Mouse (Mus musculus): ENCODE measurements at regions not wholly inside any gene's neighbourhood (a gene's known extent, or its start where the extent isn't known, plus 50 kb on each side); places are given as distances from the start of the nearest gene placed in this dataset.
"Not testable (repeated sequence)": the region's sequence is repeated elsewhere in the genome, so short reads cannot be mapped to it uniquely, and the experiment has no call there.

DNA sequence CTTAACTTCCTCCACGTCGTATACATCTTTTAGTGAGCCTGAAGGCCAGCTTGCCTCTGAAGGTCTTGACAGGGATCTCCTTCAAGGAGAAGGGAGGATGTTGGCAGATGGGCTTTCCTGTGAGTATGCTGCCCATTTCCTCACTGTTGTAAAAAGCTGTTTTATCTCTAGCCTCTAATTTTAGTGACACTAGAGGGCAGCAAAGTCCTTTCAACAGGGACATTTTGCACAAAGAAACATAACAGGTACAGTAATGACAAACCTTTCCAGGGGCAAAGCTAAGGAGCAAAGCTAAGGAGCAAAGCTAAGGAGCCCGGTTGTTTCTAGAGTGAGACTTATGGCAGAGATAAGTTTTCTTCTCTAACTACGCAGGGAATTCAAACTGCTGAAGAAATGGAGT is 59.0 kb upstream of the Kbtbd8 start:
- DNase-seq (ENCODE audit: low read depth, low spot score): no peak

DNA sequence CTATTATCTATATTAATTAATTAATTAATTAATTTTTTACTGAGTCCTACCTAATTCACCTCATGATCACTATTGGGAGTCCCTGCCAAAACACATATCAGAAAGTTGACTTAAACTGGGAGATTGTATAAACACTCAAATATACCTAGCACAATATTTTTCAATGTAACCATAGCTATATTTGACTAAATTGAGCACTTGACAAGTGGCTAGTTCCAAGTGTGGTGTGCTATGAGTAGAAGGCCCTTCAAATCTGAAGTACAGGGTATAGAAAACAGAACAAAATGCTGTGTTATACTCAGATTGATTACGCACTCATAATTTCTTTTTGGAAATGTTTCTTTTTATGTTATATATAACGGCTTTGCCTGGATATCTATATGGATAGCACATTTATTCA is 60.8 kb upstream of the Kbtbd8 start:
- DNase-seq (ENCODE audit: low read depth, low spot score): no peak

DNA sequence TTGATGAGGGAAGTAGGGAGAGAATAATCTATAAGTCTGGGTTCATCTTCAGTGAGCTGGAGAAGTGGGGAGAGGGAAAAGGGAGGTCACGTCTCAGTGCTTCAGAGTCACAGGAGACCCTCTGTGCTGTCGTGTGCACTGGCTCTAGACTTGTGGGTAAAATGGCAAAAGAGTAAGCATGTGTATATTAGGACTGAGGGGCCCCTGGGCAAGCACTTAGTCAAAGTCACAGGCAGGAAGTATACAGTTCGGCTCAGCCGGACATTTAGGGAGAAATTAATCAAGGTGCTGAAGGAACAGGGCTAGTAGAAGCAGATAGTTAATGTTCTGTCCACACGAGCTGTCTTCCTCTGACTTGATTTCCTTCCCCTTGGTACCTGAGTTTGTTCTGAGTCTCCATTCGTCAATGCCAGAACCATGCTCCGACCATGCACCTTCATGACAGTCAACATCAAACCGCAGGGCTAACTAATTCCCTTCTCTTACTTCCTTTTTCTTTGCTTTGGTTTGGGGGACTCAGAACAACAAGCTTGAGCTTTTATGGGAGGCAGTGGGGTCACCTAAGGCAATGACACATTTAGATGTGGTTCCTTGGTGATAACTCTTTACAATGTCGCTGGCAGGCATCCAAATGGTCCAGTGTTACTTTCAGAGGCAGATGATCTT is 63.2 kb upstream of the Kbtbd8 start:
- no peak for DNase-seq (ENCODE audit: low read depth, low spot score)

DNA sequence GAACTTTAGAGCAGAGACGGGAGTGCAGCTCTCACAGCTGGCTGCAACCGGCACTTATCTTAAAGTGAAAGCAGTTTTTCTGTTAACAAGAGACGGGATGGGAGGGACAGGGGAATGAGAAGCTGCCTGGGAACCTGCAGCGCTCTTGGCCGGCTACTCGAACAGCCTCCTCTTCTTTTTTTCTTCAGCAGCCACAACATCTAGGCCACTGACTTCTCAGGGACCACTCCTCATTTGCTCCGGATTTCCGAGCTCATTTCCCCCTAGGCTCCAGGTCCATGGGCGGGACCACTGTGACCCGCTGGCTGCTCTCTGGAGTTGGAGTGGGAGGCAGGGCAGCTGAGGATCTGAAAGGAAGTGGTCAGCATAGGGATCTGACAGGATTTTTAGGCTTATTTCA is 75.7 kb upstream of the Kbtbd8 start:
- DNase-seq (ENCODE audit: low read depth, low spot score): not testable (repeated sequence)

DNA sequence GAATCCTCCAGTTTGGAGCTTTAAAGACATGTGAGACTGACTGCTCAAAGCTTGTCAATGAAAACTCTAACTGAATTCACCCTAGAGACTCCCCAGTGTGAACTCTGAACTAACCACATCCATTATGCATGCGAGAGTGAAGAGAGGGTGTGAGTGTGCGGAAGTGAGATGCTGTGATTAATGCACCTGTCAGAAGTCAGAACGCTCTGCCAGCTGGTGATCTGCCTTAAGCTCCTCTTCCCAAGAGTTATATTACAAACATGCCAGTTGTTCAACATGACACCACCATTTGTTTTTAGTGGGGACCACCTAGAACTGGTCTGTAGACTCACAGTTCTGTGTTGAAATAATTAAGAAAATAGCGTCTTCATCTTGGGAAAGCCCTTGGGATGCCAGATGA is 92.8 kb upstream of the Kbtbd8 start:
- no peak for DNase-seq (ENCODE audit: low read depth, low spot score)

DNA sequence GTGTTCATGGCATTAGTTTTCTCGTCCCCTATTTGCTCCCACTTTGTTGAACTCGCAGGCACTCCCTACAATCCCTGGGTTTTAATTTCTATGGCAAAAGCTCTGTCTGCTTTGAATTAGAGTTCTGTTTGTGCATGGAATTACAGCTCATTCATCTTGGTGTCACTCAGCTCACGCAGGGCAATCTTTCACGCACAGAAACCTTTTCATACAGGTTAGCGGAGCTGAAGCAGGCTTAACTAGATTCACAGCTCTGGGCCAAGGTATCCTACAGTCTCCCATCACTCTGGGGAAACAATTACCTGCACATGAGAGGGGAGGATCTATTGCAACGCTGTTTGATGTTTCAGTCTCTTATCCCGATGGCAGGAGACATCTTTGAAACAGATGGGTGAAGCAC is 95.3 kb upstream of the Kbtbd8 start:
- DNase-seq (ENCODE audit: low read depth, low spot score): no peak

DNA sequence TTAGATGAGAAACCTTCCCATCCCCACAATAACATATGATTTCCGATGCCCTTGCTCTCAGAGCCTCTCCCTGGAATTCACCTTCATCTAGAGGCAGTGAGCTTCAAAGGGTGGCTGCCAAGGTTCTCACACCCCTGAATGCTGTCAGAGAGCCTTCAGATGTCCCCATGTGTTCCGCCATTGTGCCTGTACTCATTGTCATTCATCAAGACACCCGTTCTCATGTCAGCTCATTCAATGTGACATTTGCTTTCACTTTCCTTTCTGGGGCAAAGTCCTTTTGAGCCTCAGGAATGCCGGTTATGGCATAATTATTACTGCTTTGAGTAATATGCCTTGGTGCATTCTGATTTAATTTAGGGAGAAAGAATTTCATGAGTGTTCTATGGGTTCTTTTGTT is 99.1 kb upstream of the Kbtbd8 start:
- DNase-seq (ENCODE audit: low read depth, low spot score): no peak

DNA sequence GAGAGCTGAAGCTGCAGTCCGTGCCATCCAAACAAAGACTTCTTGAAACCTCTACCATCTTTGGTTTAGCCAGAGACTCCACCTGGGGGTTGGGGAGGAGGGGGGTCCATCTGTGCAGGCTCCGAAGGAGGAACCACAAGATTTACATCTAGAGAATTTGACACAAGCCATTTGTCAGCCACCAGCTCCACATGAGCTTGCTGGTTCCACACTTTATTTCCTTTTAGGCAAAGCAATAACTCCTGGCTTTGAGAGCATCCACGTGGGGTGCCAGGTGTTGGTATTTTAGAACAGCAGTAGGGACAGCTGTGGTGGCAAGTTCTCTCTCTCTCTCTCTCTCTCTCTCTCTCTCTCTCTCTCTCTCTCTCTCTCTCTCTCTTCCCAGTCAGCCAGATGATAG is 99.6 kb upstream of the Kbtbd8 start:
- no peak for DNase-seq (ENCODE audit: low read depth, low spot score)

DNA sequence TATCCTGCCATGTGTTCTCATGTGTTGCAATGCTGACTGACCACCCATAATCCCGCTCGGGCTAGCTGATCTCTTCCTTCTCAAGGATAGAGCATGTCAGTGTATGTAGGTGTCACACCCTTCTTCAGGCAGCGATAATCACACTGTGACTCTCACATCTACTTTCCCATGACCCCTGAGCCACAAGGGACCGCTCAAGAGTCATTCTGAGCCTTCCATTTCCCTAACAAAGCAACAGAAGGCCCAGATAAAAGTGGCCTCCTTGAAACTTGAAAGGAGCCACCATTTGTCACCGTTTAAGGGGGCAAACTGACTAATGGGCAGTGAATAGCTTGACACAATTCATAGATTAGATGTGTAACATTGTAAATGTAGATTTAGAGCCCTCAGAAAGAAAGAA is 103.9 kb upstream of the Kbtbd8 start:
- no peak for DNase-seq (ENCODE audit: low read depth, low spot score)

DNA sequence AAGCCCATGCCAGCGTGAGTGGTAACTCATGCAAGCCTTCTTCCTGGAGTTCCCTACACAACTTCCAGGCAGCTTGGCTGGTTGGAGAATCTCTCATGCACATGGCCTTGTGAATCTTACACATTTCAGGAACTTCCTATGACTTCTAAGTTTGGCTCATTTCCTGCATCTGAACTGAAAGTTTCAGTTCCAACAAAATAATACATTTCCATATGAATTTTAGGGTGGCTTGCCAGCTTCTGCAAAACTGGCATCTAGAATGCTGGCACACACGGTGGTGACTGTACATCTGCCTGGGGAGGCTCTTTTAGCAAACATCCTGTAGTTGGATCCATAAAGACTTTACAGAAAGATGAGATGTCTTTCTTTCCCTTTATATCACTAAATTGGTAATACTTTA is 110.6 kb upstream of the Kbtbd8 start:
- no peak for DNase-seq (ENCODE audit: low read depth, low spot score)

DNA sequence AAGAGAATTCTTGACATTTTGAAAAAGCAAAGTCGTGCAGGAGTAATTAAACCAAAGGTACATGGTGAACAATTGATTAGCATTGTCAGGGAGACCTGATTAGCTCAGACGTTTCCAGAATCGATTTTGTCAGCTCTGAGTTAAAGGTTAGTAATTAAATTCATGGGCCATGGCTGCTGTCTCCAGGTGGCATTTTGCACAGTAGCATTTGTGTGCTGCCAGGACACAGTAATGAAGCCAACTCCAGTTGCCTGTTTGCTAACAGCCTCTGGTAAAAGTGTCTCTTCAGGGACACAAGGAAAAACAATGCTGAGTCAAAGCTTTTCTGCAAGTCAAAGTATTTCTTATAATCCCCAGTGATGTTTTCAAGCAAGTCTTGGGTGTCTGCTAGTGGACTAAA is 113.3 kb upstream of the Kbtbd8 start:
- no peak for DNase-seq (ENCODE audit: low read depth, low spot score)

DNA sequence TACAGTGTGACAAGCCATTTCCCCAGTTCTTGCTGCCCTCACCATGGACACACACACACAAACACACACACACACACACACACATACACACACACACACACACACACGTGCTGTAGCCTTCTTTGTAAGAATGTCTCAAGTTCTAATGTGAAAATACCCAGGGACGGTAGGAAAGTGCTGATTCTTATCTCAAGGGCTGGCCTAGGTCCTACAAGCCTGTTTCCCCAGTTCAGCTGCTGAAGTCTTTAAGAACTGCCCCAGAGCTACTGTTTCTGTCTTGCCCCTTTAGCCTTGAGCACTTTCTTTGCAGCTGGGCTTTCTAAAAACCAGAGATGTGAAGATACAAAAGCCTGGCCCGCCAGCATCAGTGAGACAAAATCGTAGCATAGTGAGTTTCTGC is 117.5 kb upstream of the Kbtbd8 start:
- DNase-seq (ENCODE audit: low read depth, low spot score): no peak

DNA sequence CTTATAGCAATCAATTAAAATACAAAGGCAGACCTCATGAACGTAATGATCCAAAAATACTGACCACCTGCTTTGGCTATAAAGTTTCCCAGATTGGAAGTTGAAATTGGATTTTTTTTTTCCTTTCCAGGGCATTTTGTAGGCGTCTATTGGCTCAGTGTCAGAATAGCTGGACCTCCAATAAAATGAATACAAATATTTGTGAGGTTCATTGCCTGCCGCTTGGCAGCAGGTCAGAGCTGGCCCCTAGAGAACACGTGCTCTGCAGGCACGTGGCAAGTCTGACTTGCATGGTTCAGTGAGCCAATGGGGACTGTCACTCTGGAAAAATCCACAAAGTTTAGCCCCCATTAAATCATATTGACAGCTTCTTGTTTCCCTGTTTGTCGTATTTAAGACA is 118.0 kb upstream of the Kbtbd8 start:
- DNase-seq (ENCODE audit: low read depth, low spot score): no peak

DNA sequence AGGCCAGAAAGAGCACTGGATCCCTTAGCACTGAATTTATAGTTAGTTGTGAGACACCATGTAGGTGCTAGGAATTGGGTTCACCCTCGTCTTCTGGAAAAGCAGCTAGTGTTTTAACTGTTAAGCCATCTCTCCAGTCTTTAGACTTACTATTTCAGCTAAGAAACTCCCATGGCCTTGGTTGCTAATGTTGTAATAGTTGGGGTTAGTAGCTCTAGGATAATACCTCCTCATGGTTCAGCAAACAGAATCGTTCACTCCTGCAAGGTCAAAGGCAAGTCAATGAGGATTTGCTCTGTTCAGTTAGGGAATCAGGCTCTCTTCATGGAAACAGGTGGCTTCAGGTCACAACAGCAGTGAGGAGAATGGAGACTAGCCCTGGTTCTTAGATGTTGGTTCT is 118.7 kb upstream of the Kbtbd8 start:
- no peak for DNase-seq (ENCODE audit: low read depth, low spot score)

DNA sequence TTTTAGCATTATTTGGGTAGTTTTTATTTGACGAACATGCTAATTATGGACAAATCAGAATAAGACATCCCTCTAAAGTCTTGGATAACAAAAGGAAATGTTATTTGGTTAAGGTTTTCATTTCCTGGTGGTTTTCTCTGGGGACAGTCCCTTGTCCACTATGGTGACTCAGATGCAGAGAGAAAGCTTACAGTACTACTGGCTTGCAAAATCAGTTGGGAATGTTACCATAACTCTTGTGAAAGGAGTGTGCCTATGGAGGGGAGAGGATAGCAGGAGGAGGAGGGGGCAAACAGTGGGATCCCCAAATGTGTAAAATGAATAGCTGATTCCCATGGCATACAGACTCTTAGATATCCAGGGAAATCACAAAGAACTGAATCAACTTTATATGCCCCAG is 122.7 kb upstream of the Kbtbd8 start:
- DNase-seq (ENCODE audit: low read depth, low spot score): no peak

DNA sequence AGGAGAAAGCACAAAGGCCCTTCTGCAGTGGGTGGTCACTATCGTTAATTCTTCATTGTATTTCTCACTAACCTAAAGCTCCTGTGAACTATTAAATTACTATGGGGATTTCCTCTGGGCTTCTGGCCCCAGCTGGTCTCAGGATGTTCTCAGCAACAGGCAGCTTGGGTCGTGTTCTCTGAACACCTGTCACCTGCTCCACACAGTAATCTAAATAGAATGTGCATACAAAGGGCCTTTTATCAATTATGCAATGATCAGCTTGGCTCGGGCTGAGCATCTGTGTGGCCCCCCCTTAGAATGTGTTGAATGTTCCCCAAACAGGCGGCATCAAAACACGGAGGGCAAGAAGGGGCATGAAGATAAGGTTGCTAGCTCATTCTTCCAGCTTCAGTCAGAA is 129.6 kb upstream of the Kbtbd8 start:
- no peak for DNase-seq (ENCODE audit: low read depth, low spot score)

DNA sequence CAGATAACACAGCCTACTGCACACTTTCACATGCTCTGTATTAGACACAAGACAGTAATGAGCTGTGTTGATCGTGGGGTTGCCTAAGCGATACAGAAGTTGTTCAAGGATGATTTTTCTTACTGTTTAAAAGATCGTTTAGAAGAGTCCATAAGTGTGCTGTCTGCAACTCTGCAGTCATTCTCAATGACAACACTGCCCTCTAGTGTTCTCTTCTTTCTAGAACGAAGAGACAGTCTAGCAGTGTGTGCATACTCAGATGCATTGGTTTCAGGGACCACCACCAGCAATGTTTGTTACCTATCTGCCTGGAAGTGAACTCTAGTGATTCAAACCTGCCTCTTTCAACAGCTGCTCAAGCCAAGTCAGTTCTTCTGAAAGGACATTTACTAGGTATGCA is 130.7 kb upstream of the Kbtbd8 start:
- no peak for DNase-seq (ENCODE audit: low read depth, low spot score)

DNA sequence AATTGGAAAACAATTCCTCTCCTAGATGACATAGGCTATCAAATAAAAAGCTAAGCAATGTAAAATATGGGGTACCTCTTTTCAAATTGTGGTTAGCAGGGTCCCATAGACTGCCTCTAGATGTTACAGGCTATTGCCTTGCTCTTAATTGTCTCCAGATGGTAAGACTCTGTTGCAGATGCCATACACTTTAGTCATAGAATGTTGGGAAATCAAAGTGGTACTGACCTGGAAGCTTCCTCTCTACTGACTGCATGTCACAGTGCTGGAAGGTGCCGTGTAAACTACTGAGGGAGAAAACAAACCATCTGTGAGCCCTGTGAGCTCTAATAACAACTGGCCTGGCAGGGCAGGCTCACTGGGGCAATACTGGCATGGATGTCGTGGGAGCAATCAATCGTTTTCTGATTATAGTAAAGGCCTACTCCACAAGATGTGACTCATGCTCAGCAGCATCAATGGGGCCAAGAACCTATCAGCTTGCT is 132.6 kb upstream of the Kbtbd8 start:
- DNase-seq (ENCODE audit: low read depth, low spot score): no peak

DNA sequence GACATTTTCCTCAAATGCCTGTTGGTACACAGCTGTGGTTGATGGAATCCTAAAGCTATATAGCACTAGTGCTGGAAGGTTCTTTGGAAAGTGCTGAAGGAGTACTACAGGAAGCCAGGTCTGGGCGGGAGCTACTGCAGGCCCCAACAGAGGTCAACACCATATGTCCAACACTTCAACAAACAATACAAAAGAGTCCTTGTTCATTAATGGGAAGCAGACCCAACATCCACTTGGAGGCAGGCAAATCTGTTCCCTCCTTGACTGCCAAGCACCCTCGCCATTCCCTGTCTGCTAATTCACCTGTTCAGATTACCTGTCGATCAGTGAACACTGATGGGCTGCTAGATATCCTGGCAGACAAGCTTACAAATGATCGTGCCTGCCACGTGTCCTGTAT is 148.4 kb upstream of the Kbtbd8 start:
- DNase-seq (ENCODE audit: low read depth, low spot score): no peak

DNA sequence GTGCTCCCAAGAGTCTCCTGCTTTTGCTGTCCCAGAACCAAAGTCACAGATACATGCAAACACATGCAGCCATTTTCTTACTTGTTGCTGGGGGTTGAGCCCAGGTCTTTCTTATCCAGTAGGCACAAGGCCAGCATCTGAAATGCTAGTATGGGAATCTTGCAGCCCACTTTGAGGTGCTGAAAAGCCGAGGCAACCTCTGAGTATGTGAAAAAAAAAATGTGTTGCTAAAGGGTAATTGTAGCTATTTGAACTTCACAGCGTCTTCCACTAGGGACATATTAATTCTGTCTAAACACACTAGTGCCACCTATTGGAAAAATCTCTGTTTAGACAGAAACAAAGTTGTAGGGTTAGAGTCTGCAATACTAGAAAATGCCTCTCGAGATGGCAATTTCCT is 150.1 kb upstream of the Kbtbd8 start:
- DNase-seq (ENCODE audit: low read depth, low spot score): no peak

DNA sequence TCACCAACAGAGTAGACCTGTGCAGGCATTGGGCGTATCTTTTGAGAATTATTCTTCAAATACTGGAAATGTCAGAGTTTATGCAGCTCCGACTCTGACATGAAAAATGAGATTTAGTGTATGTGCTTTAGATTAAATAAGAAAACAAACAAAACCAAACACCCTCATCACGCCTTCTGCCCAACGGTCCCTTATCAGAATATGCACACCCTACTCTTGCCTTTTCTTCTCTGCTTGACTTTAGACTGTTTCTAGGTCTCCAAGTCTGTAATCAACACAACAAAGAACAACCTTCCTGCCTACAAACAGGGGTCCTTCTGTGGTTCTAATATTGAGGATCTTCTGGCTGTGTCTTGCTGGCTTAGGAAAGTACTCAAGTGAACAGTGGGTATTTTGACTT is 153.8 kb upstream of the Kbtbd8 start:
- DNase-seq (ENCODE audit: low read depth, low spot score): no peak

DNA sequence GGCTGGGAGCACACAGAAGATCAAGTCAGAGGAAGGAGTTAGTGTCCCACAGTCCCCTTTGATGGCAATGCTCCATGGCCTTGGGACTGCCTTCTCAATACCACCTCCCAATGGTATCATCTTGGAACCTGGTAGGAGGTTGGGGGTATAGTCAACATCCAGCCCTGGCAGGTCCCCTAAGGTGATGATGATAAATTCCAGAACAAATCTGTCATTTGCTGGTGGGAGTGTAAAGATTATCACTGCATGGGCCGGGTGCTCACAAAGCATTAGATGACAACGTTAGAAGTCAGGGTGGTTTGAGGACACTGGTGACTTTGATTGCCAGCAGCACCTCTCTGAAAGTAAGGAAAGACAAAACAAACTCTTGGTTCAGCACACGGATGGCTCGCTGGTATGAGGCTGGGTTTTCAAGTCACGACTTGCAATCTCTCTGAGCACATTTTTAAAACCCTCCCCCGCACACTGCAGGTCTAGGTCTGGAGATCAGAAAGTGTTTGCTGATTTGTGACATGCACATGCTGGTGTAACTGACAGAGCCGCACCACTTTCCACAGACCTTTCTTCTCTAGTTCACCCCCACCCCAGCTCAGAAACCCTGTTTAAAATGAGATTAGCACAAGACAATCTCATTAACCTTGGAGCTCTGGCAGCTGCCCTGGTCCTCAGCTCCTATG is 154.5 kb upstream of the Kbtbd8 start:
- DNase-seq (ENCODE audit: low read depth, low spot score): no peak

DNA sequence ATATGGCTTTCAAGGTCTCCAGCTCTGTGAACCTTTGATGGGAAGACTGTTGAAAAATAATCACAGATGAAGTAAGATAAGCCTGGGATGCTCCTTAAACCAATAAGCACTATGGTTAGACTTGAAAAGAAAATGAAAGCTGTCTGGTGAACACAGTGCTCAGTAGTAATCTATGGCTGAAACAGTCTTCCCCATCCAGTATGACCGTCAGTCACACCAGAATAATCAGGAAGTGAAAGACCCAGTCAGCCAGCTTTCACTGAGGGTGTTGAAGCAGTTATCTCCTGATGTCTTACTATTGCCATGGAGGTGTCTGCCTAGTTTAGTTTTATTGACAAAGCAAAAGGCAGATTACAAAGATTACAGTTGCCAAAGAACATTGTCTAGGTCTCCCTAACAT is 155.2 kb upstream of the Kbtbd8 start:
- DNase-seq (ENCODE audit: low read depth, low spot score): no peak

DNA sequence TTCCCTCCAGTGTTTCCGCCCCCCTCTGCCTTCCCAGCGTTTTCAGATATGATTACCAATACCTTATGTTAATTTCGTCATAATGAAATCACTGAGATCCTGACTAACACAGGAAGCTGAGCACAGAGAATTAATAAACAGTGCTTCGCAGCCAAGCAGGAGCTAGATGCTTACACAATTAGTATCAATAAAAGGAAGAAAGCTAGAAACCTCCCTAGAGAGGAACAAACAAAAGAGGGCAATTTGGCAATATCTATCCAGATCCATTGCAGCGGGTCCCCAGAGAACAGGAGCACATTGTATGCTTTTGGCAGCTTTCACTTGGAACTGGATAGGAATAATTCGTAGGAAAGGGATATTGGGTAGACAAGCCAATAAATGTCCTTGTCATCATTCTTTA is 159.1 kb upstream of the Kbtbd8 start:
- DNase-seq (ENCODE audit: low read depth, low spot score): no peak
